Mouse (Mus musculus): ENCODE data around the gene Hist1h2an. TPM values are rescaled to one million over a fixed set of nuclear protein-coding genes. Genes with fewer than 3 reads are reported as not detected.
A peak's percentile ranks its signal among the peaks of the same experiment; 100 is the strongest.
"Not testable (repeated sequence)": the region's sequence is repeated elsewhere in the genome, so short reads cannot be mapped to it uniquely, and the experiment has no call there.

Hist1h2an gene
- 1 to 10 TPM; 2.5 to 6.9 TPM for total RNA-seq (2021)
- long read RNA-seq, experiment 1: 0 reads
- long read RNA-seq, experiment 2: 0 reads

GRCm38 (mm10) chr13:21786899-21787629, at the start of gene Hist1h2an, which contains the start of gene Hist1h2bp:
Gene Hist1h2an (minus strand): TSS chr13:21787218.
Gene Hist1h2bp (plus strand): TSS chr13:21787461.
- DNase-seq (ENCODE audit: low spot score in 2 of 2): peak; percentile 95 to 98
- intact Hi-C loops (cut with DNase I): not testable (repeated sequence)

- intact Hi-C loops (cut with DNase I); DNase-seq (ENCODE audit: low spot score in 2 of 2): not testable (repeated sequence)
These were observed 46.4 kb upstream of the Hist1h2an start, which contains the start of the genes Hist1h2ap and Hist1h2br for GRCm38 (mm10) chr13:21833461-21833860. Gene Hist1h2ap (minus strand): TSS chr13:21833507. Gene Hist1h2br (plus strand): TSS chr13:21833743.

- DNase-seq (ENCODE audit: low spot score in 2 of 2): peak in 1 of 2 experiments; percentile 31
- intact Hi-C loops (cut with DNase I): not testable (repeated sequence)
These were observed 44.7 kb upstream of the Hist1h2an start, which contains the start of gene Hist1h4n for GRCm38 (mm10) chr13:21831418-21832394. Gene Hist1h4n (minus strand): TSS chr13:21832196.

- intact Hi-C loops (cut with DNase I): no loop called here
These were observed 43.3 kb upstream of the Hist1h2an start for GRCm38 (mm10) chr13:21830344-21830743.

GRCm38 (mm10) chr13:21828511-21828910, 41.5 kb upstream of the Hist1h2an start:
- no peak for DNase-seq (ENCODE audit: low spot score in 2 of 2)
- intact Hi-C loops (cut with DNase I): no loop called here

More at GRCm38 (mm10) chr13:21830344-21830743, 43.3 kb upstream of the Hist1h2an start:
- DNase-seq (ENCODE audit: low spot score in 2 of 2): no peak

GRCm38 (mm10) chr13:21820082-21820890, 33.3 kb upstream of the Hist1h2an start:
- intact Hi-C loops (cut with DNase I); DNase-seq (ENCODE audit: low spot score in 2 of 2): not testable (repeated sequence)

GRCm38 (mm10) chr13:21812092-21812491, 25.1 kb upstream of the Hist1h2an start:
- DNase-seq (ENCODE audit: low spot score in 2 of 2); intact Hi-C loops (cut with DNase I): not testable (repeated sequence)

GRCm38 (mm10) chr13:21811539-21811938, 24.5 kb upstream of the Hist1h2an start, which contains the start of gene Hist1h4m:
Gene Hist1h4m (plus strand): TSS chr13:21811746.
- peak in 1 of 2 experiments; percentile 49 for DNase-seq (ENCODE audit: low spot score in 2 of 2)
- intact Hi-C loops (cut with DNase I): not testable (repeated sequence)

- intact Hi-C loops (cut with DNase I); DNase-seq (ENCODE audit: low spot score in 2 of 2): not testable (repeated sequence)
These were observed 24.1 kb upstream of the Hist1h2an start for GRCm38 (mm10) chr13:21811074-21811473.

- DNase-seq (ENCODE audit: low spot score in 2 of 2): not testable (repeated sequence)
These were observed 23.1 kb upstream of the Hist1h2an start, which contains the start of the genes Hist1h2bq and Hist1h2ao for GRCm38 (mm10) chr13:21810073-21810472. Gene Hist1h2bq (minus strand): TSS chr13:21810197. Gene Hist1h2ao (plus strand): TSS chr13:21810465.

GRCm38 (mm10) chr13:21803058-21803457, 16.0 kb upstream of the Hist1h2an start:
- intact Hi-C loops (cut with DNase I); DNase-seq (ENCODE audit: low spot score in 2 of 2): not testable (repeated sequence)

More at GRCm38 (mm10) chr13:21810073-21810472, 23.1 kb upstream of the Hist1h2an start, which contains the start of the genes Hist1h2bq and Hist1h2ao:
- intact Hi-C loops (cut with DNase I): not testable (repeated sequence)

GRCm38 (mm10) chr13:21797163-21797562, 10.1 kb upstream of the Hist1h2an start:
- not testable (repeated sequence) for DNase-seq (ENCODE audit: low spot score in 2 of 2)

GRCm38 (mm10) chr13:21795584-21795983, 8.6 kb upstream of the Hist1h2an start:
- intact Hi-C loops (cut with DNase I): no loop called here
- DNase-seq (ENCODE audit: low spot score in 2 of 2): no peak

More at GRCm38 (mm10) chr13:21797163-21797562, 10.1 kb upstream of the Hist1h2an start:
- intact Hi-C loops (cut with DNase I): not testable (repeated sequence)

GRCm38 (mm10) chr13:21790601-21791283, 3.7 kb upstream of the Hist1h2an start:
- DNase-seq (ENCODE audit: low spot score in 2 of 2): no peak
- intact Hi-C loops (cut with DNase I): no loop called here

GRCm38 (mm10) chr13:21789925-21790324, 2.9 kb upstream of the Hist1h2an start:
- no peak for DNase-seq (ENCODE audit: low spot score in 2 of 2)
- intact Hi-C loops (cut with DNase I): no loop called here

- no peak for DNase-seq (ENCODE audit: low spot score in 2 of 2)
These were observed 959 bp upstream of the Hist1h2an start for GRCm38 (mm10) chr13:21787760-21788593.

More at GRCm38 (mm10) chr13:21787760-21788593, 959 bp upstream of the Hist1h2an start:
- intact Hi-C loops (cut with DNase I): no loop called here
